Mouse (Mus musculus) spleen, embryonic (tissue): ENCODE results near the gene Amacr.

Experiments used
- CTCF ChIA-PET: fragments of 350-600 bp; sonication (Branson Sonifier 250); formaldehyde crosslinking; loops from one replicate; lab custom pipeline; 2022; lab: Charles Lee

Amacr gene

DNA sequence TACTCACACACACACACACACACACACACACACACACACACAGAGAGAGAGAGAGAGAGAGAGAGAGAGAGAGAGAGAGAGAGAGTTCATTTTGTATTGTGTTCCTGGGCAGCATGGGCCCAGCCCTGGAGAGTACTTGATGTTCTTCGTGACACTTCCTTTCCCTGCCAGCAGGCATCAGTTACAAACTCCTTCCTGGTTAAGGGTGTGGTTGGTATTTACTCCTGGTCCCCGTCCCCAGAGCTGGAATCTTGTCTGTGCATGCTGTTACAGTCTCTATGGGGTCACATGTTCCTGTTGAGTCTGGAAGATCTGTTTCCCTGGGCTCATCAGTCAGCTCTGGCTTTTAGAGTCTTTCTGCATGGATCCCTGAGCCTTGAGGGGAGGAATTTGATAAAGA is 8.9 kb downstream of the Amacr start:
- CTCF ChIA-PET: interaction anchor here (0.7 kb wide), 1 partner anchor 1641 kb away, joined by 3 read pairs; no protein-coding TSS in a partner anchor

DNA sequence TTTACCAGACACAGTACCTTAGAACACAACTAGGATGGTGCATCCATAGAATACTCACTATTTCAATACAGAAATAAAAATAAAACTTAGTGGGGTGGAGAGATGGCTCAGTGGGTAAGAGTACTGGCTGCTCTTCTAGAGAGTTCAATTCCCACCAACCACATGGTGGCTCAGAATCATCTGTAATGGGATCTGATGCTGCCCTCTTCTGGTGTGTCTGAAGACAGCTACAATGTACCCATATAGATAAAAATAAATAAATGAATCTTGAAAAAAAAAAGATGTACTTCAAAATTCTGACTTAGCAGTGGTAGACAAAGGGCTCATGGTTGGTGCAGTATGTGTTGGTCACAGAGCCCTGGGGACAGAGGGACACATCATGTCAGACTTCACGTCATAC is 10.0 kb downstream of the Amacr start:
- CTCF ChIA-PET: no interaction called here

DNA sequence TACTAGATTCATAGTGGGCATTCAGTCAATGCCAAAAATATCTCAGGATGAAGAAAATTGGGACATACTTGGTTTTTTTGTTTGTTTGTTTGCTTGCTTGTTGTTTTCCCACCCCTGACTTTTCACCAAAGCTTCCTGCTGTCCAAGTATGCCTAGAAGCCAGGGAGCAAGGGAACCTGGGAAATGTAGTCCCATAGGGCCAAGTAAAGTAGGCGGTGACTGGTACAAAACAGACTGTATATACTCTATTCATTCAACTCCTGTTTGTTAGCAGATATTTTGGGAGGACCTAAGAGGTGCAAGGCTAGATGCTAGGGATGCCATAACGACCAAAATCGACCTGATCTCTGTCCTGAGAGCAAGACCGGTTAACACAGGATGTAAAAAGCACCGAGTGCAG is 18.3 kb downstream of the Amacr start:
- CTCF ChIA-PET: no interaction called here

DNA sequence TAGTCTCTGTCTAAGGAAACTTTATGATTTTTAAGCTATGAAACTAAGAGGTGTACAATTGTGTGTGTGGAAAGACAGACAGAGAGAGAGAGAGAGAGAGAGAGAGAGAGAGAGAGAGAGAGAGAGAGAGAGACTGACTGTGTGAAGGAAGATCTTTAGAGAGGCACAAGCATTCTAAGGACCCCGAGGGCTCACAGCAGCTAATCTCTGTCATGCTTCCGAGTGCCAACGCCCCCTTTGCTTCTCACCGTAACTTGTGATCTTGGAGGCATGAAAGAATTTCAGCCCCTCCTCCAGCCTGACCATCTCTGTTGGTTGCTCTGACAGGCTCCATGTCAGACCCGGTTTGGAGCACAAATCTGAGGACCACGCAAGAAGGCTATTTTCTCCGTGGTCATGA is 18.9 kb downstream of the Amacr start, which contains the start of gene Slc45a2:
Gene Slc45a2, plus strand, starts transcription at position 301 of the 400 bp plus-strand sequence.
- CTCF ChIA-PET: no interaction called here

DNA sequence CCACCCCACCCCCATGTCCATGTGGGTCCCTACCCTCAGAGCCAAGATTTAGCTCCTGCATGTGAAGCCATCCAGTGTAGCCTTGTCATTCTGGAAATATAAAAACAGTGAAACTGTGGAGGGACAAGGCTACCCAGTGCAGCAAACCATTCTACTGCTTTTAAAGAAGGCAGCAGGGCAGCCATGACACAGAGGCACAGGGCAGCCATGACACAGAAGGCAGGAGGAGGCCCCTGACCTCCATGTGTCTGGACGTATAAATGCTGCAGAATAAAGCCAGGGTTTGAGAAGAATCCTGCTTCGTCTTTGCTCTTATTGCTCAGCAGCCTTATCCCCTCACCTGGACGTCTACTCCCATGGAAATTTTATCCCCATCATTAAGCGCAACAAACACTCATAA is 22.2 kb downstream of the Amacr start:
- CTCF ChIA-PET: no interaction called here

DNA sequence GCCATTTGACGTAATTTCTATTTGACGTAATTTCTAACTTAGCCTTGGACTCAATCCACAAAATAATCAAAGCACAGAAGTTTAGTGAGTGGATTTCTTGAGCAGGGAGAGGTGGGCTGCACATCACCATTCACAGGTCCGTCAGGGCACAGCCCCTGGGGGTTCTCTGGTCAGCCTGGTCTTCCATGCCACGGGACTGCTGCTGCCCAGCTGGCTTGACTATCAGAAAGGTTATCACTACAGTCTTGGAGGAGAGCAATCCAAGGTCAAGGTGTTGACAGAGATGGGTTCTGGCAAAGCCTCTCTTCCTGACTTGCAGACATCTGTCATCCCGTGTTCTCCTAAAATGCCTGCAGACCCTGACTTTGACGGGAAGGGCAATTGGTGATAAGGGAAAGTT is 23.1 kb downstream of the Amacr start:
- CTCF ChIA-PET: no interaction called here

DNA sequence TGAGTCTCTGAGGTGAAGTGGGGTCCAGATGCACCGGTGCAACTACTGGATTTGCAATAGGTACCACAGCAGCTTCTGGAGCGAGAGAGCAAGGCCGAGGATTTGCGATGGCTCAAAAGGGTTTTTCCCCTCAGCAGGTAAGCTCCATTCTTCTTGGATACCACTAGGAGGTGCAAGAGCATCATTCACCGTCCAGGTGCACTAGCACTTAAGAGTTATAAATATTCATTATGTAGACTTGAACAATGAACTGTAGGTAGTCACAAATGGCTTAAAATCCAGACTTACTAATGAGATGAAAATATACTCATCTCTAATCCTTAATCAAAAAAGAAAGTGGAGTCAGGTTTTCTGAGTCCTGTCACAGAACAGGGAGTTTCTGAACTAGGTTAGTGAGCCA is 27.2 kb downstream of the Amacr start:
- CTCF ChIA-PET: no interaction called here

DNA sequence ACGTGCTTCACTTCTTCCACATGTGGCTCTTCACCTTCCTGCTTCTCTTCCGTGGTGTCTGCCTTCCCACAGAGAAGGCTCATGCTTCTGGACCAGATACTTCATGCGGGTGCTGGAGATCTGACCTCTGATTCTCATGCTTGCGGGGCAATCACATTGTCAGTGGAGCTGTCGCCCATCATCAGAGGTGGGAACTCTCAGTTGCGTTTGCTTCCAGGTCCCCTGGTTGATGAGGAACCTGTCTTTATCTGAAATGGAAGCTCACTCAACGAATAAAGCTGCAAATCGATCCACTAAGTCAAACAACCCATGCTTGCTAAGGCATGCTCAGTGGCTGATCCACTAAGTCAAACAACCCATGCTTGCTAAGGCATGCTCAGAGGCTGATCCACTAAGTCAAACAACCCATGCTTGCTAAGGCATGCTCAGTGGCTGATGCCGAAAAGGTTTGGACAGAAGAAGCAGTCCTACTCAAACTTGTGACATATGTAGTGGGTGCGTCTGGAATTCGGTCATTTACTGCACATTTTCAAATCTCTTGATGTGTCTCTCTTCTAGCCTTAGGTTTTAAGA is 29.5 kb downstream of the Amacr start:
- CTCF ChIA-PET: no interaction called here

DNA sequence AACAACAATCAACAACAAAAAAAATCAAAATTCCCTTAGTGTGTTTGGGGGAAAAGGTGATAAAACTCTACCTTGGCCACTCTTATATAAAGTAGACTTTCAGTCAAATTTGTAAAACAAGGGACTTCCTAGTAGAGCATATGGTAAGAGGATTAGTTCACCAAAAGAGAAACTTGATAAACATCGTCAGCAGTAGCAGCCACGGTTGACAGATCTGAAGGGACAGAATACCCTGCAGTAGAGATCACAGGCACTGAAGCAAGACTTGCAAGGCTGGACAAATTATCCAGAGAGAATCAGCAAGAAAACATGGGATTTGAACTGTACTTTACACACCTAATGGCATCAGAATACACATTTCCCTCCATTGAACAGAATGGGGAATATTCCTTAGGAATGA is 33.4 kb downstream of the Amacr start:
- CTCF ChIA-PET: no interaction called here

DNA sequence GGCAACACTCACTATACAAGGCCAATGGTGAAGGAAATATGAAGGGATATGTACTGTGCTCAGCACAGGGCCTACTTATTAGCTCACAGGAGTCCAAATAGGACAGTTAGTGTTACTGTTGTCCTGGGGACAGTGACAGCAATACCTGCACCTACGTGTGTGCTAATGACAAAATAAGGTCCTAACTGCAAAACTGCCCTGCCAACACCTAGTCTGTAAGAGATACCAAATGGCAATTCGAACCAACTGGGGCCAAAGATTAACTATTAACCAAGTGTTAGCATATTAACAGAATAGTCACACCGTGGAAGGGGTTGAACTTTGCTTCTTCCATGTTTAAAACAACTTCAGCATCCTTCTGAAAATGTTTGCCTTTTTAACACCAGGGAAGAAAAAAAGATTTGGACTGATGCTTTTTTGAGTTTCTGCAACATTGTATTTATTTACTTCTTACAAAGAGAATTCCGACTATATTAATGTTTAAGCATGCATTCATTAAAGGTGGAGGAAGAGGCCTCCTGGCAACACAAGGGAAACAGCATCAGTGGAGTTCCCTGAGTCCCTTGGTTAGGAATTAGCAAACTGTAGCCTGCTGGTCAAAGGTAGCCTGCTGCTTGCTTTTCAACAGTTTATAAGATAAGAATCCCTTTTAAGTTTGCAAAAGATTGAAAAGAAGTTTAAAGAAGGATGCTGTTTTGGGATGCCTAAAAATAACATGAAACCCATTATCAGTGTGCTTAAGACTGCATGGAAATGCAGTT is 45.4 kb downstream of the Amacr start:
- CTCF ChIA-PET: no interaction called here

DNA sequence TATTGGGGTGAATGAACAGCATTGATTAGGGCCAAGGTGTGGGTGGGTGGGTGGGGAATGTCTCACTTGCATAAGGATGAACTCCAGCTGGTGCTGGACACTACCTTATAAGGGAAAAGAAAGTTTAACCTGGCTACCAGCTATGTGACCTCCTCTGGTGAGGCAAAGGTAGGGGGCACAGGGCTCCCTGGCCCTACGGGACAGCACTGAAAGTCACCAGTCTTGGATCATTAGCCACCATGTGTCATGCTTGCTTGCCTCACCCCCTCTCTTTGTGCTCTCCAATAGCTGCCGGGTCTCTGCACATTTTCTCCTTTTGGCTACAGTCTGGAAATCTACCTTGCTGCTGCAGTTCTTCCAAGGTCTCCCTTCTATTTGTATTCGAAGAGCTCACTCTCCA is 48.6 kb downstream of the Amacr start:
- CTCF ChIA-PET: no interaction called here

DNA sequence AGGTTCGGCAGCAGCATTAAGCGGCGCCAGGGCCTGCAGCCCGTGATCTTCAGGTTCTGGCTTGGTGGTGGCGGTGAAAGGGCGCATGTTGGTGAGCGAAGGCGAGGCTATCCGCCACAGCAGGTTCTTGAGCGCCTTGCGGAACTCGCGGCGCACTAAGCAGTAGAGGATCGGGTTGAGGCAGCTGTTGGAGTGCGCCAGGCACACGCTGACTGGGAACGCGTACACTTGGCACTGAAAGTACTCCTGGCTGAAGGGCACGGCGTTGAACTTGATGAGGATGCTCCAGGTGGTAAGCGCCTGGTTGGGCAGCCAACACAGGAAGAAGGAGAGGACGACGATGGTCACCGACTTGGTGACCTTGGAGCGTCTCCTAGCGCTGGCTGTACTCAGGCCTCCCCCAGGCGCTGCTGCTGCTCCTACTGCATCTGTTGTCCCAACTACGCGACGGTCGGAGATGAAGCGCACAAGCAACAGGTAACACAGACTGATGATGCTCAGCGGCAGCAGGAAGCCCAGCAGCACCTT is 54.5 kb downstream of the Amacr start:
- CTCF ChIA-PET: no interaction called here

DNA sequence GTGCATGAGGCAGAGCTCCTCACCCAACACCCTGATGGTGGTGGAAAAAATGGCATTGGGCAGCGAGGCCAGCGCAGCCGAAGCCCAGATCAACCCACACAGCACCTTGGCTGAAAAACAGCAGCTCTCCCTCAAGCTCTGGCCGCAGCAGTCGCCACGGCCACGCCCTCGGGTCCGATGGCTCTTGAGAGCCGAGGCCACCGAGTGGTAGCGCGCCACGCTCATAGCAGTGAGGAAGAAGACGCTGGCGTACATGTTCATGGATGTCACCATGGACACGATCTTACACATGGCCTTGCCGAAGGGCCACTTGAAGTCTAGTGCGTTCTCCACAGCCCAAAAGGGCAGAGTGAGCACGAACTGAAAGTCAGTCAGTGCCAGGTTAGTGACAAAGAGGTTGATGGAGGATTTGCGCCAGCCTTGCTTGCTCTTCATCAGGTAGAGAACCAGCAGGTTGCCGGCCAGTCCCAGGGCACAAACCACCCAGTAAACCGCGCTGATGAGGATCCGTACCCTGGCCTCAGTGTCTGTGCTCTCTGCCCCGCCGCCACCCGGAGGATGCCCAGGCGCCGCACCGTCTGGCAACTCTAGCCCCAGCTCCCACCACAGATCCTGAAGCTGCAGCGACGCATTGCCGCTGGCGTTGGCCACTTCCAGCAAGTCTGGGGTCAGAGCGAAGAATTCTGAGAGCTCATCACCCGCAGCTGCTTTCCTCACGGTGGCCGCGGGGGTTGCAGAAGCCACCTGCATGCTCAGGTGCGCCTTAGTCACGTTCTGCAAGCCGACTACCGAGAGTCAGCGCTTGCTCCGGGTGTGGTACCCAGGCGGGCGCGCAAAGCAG is 55.2 kb downstream of the Amacr start:
- CTCF ChIA-PET: no interaction called here

DNA sequence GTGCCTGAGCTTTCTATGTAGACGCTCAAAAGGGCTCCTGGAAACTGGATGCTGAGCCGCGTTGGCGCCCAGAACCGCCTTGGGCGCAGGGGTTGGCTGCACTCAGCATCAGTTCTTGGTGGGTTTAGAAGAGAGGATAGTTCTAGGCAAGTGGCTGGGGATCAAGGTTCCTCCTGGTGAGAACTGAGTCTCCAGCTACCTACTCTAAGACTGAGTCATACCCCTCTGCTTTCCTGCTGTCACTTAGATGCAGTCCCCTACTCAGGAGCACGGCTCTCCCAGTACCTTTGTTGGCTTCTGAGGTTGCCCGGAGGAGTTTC is 55.8 kb downstream of the Amacr start:
- CTCF ChIA-PET: no interaction called here

DNA sequence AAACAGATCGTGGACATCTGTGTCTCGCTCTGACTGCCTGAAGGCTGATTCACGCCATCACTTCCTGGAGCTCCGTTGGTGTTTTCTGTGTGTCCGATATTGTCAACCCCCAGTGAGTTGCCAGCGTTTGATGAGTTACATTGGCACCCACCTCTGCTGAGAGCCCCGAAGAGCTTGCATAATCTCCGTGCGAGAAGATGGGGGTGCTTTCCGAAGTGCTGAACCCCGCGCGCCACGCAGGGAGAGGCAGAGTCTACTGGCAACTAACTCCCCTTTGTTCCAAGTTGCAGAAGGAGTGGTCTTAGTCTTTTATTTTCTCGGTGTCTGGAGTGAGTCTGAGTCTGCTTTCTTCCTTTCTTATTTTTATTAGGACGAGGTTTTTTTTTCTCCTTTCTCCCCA is 56.2 kb downstream of the Amacr start, which contains the start of gene Rxfp3:
Gene Rxfp3, minus strand, starts transcription at position 281 of the 400 bp plus-strand sequence.
- CTCF ChIA-PET: no interaction called here

DNA sequence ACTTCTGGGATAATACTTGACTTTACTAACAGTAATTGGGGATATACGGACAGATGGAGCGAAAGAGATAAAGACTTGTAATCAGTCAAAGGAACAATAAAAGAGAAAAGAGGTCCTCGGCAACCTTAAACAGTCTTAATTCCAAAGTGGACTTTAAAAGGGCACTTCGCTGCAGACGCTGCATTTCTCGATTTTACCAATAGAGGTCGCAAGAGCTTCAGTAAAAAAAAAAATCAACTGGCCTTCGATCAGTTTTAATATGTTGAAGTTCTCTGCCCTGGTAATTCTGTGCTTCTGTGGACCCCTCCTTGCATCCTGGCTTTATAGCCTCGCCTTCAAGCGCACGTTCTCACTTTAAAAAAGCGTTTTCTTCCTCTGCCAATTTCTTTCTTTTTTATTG is 56.9 kb downstream of the Amacr start:
- CTCF ChIA-PET: no interaction called here

DNA sequence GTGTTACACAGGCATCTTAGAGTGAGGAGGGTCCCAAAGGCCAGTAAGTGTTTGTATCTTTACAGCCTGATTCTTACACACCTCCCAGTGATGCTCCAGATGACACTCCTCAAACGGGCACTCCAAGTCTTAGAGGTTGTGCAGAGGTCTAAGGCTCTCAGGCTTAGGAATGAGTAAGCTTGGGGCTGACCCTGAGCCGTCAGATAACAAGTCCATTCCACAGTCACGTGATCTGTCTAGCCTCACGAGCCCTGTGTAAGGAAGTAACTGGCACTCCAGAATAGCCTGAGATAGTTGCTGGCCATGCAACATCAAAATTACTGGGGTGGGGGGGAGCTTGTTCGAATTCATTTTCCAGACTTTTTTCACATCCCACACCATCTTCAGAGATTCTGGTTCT is 58.5 kb downstream of the Amacr start:
- CTCF ChIA-PET: no interaction called here

DNA sequence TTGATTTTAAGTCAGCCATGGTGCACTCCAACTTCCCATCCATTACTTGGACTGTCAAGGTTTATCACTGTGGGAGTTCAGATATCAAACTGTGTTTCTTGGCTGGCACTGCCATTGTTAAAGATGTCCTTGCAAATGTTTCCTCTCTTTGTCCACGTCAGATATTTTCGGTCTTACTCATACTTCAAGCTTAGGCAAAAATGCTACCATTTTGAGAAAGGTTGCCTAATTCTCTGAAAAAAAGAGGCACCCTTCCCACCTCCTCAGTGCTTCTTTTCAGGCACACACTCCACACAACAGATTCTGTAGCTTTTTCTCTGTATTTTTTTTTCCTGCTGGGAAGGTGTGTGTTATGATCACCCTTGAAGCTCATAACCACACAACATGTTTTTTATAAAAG is 59.7 kb downstream of the Amacr start:
- CTCF ChIA-PET: no interaction called here

DNA sequence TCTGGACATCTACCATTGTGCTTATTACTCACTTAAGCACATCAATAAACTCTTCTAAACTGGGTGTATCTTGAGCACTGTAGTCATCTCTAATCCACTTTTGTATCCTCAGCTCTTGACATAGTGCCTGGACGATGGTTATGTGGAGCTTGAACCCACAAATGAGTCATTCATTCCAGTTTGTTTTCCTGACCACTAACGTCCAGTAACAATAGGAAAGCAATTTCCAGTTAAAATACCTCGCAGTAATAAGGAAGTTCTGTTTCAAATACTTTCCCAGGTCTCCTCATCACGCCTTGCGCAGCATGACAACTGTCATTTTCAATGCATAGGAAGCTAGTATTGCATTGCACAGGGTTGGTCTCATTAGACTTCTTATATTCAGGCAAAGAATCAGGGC is 61.3 kb downstream of the Amacr start:
- CTCF ChIA-PET: no interaction called here
